Mouse (Mus musculus) MEL (cell line): Measurements from ENCODE around the gene Fzd5. TPM values are rescaled to one million over a fixed set of nuclear protein-coding genes. Genes with fewer than 3 reads are reported as not detected.

Experiments
- DNase-seq: peaks from one replicate; pipeline ENCODE4 v3.0.0; 2011; ENCODE audit warnings: low read depth, low spot score
- H3K27ac ChIP-seq: 2 replicates; pipeline ENCODE4 v1.5.1; 2012; ENCODE audit warnings: low read depth, mild to moderate bottlenecking, control low read depth, low read length, moderate library complexity; ENCODE audit not compliant: control insufficient read depth
- H3K27me3 ChIP-seq, 2 experiments: fragments of 150-350 bp in 1 of 2; sonication (generic) in 1 of 2; 2 replicates each; pipeline ENCODE4 v1.6.1; 2012; ENCODE audit warnings: low read length in 2 of 2, mild to moderate bottlenecking in 2 of 2, improper control_type of control experiment in 1 of 2, moderate library complexity in 1 of 2; ENCODE audit not compliant: insufficient read depth in 2 of 2, control insufficient read depth in 1 of 2
- H3K36me3 ChIP-seq, 2 experiments: 2 replicates each; pipeline ENCODE4 v1.6.1; 2012 to 2014; ENCODE audit warnings: low read length in 2 of 2, improper control_type of control experiment in 1 of 2, inconsistent platforms in 1 of 2, mild to moderate bottlenecking in 1 of 2; ENCODE audit not compliant: insufficient read depth in 2 of 2, control insufficient read depth in 1 of 2
- H3K4me1 ChIP-seq, 2 experiments: fragments of 150-350 bp in 1 of 2; sonication (generic) in 1 of 2; 2 replicates each; pipeline ENCODE4 v1.6.1; 2012; ENCODE audit warnings: low read length in 2 of 2, improper control_type of control experiment in 1 of 2, mild to moderate bottlenecking in 1 of 2; ENCODE audit not compliant: insufficient read depth in 2 of 2, control insufficient read depth in 1 of 2
- H3K4me3 ChIP-seq, 2 experiments: fragments of 150-350 bp in 1 of 2; sonication (generic) in 1 of 2; 2 replicates each; pipeline ENCODE4 v1.5.1; 2012; ENCODE audit warnings: low read depth in 2 of 2, low read length in 2 of 2, mild to moderate bottlenecking in 2 of 2, moderate library complexity in 2 of 2, control low read depth in 1 of 2, improper control_type of control experiment in 1 of 2; ENCODE audit not compliant: control insufficient read depth in 1 of 2, insufficient read depth in 1 of 2
- H3K79me2 ChIP-seq: 2 replicates; pipeline ENCODE4 v1.6.1; 2012; ENCODE audit warnings: mild to moderate bottlenecking, low read length, moderate library complexity; ENCODE audit not compliant: control insufficient read depth, poor library complexity, insufficient read depth
- H3K9ac ChIP-seq: 2 replicates; pipeline ENCODE4 v1.6.1; 2012; ENCODE audit warnings: low read depth, mild to moderate bottlenecking, control low read depth, low read length, moderate library complexity; ENCODE audit not compliant: control insufficient read depth, poor library complexity, severe bottlenecking
- H3K9me3 ChIP-seq: fragments of 150-350 bp; sonication (generic); replicated peaks from 2 replicates; pipeline ENCODE4 v1.6.1; 2012; ENCODE audit warnings: mild to moderate bottlenecking, low read length, improper control_type of control experiment, moderate library complexity; ENCODE audit not compliant: insufficient read depth
- BHLHE40 ChIP-seq: IDR thresholded peaks from 2 replicates; pipeline ENCODE4 v1.6.1; 2012; ENCODE audit warnings: low read depth, mild to moderate bottlenecking, inconsistent platforms, low read length, improper control_type of control experiment, borderline replicate concordance
- CHD1 ChIP-seq: IDR thresholded peaks from 2 replicates; pipeline ENCODE4 v1.6.1; 2012; ENCODE audit warnings: low read depth, mild to moderate bottlenecking, inconsistent platforms, low read length, improper control_type of control experiment
- CTCF ChIP-seq, 3 experiments: IDR thresholded peaks in 2 of 3; conservative IDR thresholded peaks in 1 of 3; 2 replicates each; pipeline ENCODE4 v1.5.1; 2011 to 2012; ENCODE audit warnings: low read length in 3 of 3, low read depth in 2 of 3, mild to moderate bottlenecking in 2 of 3, improper control_type of control experiment in 1 of 3, inconsistent platforms in 1 of 3, mixed read lengths in 1 of 3, moderate library complexity in 1 of 3; ENCODE audit not compliant: control insufficient read depth in 1 of 3, insufficient read depth in 1 of 3, poor library complexity in 1 of 3, severe bottlenecking in 1 of 3
- E2F4 ChIP-seq: IDR thresholded peaks from 2 replicates; pipeline ENCODE4 v1.6.1; 2011; ENCODE audit warnings: low read depth, low read length, improper control_type of control experiment, borderline replicate concordance
- ELF1 ChIP-seq: IDR thresholded peaks from 2 replicates; pipeline ENCODE4 v1.6.1; 2014; ENCODE audit warnings: low read depth, mild to moderate bottlenecking, inconsistent platforms, low read length, improper control_type of control experiment, moderate library complexity
- EP300 ChIP-seq, 2 experiments: IDR thresholded peaks; 2 replicates each; pipeline ENCODE4 v1.6.1; 2011; ENCODE audit warnings: improper control_type of control experiment in 2 of 2, low read length in 2 of 2, low read depth in 1 of 2, mild to moderate bottlenecking in 1 of 2
- ETS1 ChIP-seq: IDR thresholded peaks from 2 replicates; pipeline ENCODE4 v1.6.1; 2012; ENCODE audit warnings: low read depth, mild to moderate bottlenecking, inconsistent platforms, low read length, improper control_type of control experiment, moderate library complexity
- GABPA ChIP-seq: IDR thresholded peaks from 2 replicates; pipeline ENCODE4 v1.6.1; 2012; ENCODE audit warnings: low read depth, mild to moderate bottlenecking, inconsistent platforms, low read length, improper control_type of control experiment, moderate library complexity
- GATA1 ChIP-seq: IDR thresholded peaks from 2 replicates; pipeline ENCODE4 v1.6.1; 2011; ENCODE audit warnings: low read depth, low read length, improper control_type of control experiment
- HCFC1 ChIP-seq: IDR thresholded peaks from 2 replicates; pipeline ENCODE4 v1.6.1; 2012; ENCODE audit warnings: low read depth, mild to moderate bottlenecking, inconsistent platforms, low read length, improper control_type of control experiment, moderate library complexity
- JUND ChIP-seq: IDR thresholded peaks from 2 replicates; pipeline ENCODE4 v1.6.1; 2011; ENCODE audit warnings: low read depth, mild to moderate bottlenecking, improper control_type of control experiment, low read length
- KAT2A ChIP-seq: conservative IDR thresholded peaks from 2 replicates; pipeline ENCODE4 v1.6.1; 2012; ENCODE audit warnings: low read depth, low read length, improper control_type of control experiment, inconsistent platforms
- MAFK ChIP-seq: IDR thresholded peaks from 2 replicates; pipeline ENCODE4 v1.6.1; 2011; ENCODE audit warnings: low read depth, mild to moderate bottlenecking, low read length, improper control_type of control experiment, borderline replicate concordance
- MAX ChIP-seq: IDR thresholded peaks from 2 replicates; pipeline ENCODE4 v1.6.1; 2011; ENCODE audit warnings: low read length, improper control_type of control experiment
- MAZ ChIP-seq: IDR thresholded peaks from 2 replicates; pipeline ENCODE4 v1.6.1; 2012; ENCODE audit warnings: low read depth, mild to moderate bottlenecking, inconsistent platforms, low read length, improper control_type of control experiment
- MEF2A ChIP-seq: IDR thresholded peaks from 2 replicates; pipeline ENCODE4 v1.6.1; 2014; ENCODE audit warnings: low read depth, mild to moderate bottlenecking, inconsistent platforms, low read length, improper control_type of control experiment; ENCODE audit not compliant: poor library complexity, insufficient replicate concordance, severe bottlenecking; ENCODE audit errors: extremely low read depth
- MXI1 ChIP-seq: IDR thresholded peaks from 2 replicates; pipeline ENCODE4 v1.6.1; 2011; ENCODE audit warnings: mild to moderate bottlenecking, low read depth, low read length, improper control_type of control experiment
- MYB ChIP-seq: IDR thresholded peaks from 2 replicates; pipeline ENCODE4 v1.6.1; 2011; ENCODE audit warnings: mild to moderate bottlenecking, low read depth, low read length, improper control_type of control experiment
- MYC ChIP-seq: IDR thresholded peaks from 2 replicates; pipeline ENCODE4 v1.6.1; 2011; ENCODE audit warnings: low read depth, mild to moderate bottlenecking, low read length, improper control_type of control experiment, moderate library complexity
- NELFE ChIP-seq: IDR thresholded peaks from 2 replicates; pipeline ENCODE4 v1.6.1; 2011; ENCODE audit warnings: low read depth, low read length, improper control_type of control experiment
- NRF1 ChIP-seq: IDR thresholded peaks from 2 replicates; pipeline ENCODE4 v1.6.1; 2014; ENCODE audit warnings: low read depth, mild to moderate bottlenecking, inconsistent platforms, low read length, improper control_type of control experiment, moderate library complexity; ENCODE audit not compliant: poor library complexity, insufficient read depth, severe bottlenecking
- POLR2AphosphoS2 ChIP-seq: IDR thresholded peaks from 2 replicates; pipeline ENCODE4 v1.6.1; 2011; ENCODE audit warnings: low read length, improper control_type of control experiment
- POLR2AphosphoS5 ChIP-seq: IDR thresholded peaks from 2 replicates; pipeline ENCODE4 v1.6.1; 2012; ENCODE audit warnings: low read depth, borderline replicate concordance, mild to moderate bottlenecking, inconsistent platforms, low read length, moderate library complexity, mixed read lengths
- RAD21 ChIP-seq: IDR thresholded peaks from 2 replicates; pipeline ENCODE4 v1.6.1; 2011; ENCODE audit warnings: mild to moderate bottlenecking, low read depth, low read length, improper control_type of control experiment
- RCOR1 ChIP-seq: IDR thresholded peaks from 2 replicates; pipeline ENCODE4 v1.6.1; 2012; ENCODE audit warnings: low read depth, mild to moderate bottlenecking, inconsistent platforms, low read length, improper control_type of control experiment
- SIN3A ChIP-seq: IDR thresholded peaks from 2 replicates; pipeline ENCODE4 v1.6.1; 2012; ENCODE audit warnings: low read length, improper control_type of control experiment, inconsistent platforms
- SMC3 ChIP-seq: IDR thresholded peaks from 2 replicates; pipeline ENCODE4 v1.6.1; 2011; ENCODE audit warnings: low read depth, low read length, improper control_type of control experiment
- TAL1 ChIP-seq: IDR thresholded peaks from 2 replicates; pipeline ENCODE4 v1.6.1; 2012; ENCODE audit warnings: mild to moderate bottlenecking, inconsistent platforms, low read length, moderate library complexity, mixed read lengths
- TBP ChIP-seq: IDR thresholded peaks from 2 replicates; pipeline ENCODE4 v1.8.0; 2011; ENCODE audit warnings: low read depth, low read length, improper control_type of control experiment
- TCF12 ChIP-seq: IDR thresholded peaks from 2 replicates; pipeline ENCODE4 v1.6.1; 2014; ENCODE audit warnings: low read depth, mild to moderate bottlenecking, inconsistent platforms, low read length, improper control_type of control experiment, moderate library complexity
- UBTF ChIP-seq: IDR thresholded peaks from 2 replicates; pipeline ENCODE4 v1.6.1; 2012; ENCODE audit warnings: low read depth, mild to moderate bottlenecking, inconsistent platforms, low read length, improper control_type of control experiment, moderate library complexity, borderline replicate concordance; ENCODE audit not compliant: insufficient read depth
- USF1 ChIP-seq: IDR thresholded peaks from 2 replicates; pipeline ENCODE4 v1.6.1; 2014; ENCODE audit warnings: low read depth, mild to moderate bottlenecking, inconsistent platforms, low read length, improper control_type of control experiment, moderate library complexity
- USF2 ChIP-seq, 2 experiments: IDR thresholded peaks; 2 replicates each; pipeline ENCODE4 v1.6.1; 2011 to 2012; ENCODE audit warnings: improper control_type of control experiment in 2 of 2, low read length in 2 of 2, borderline replicate concordance in 1 of 2, inconsistent platforms in 1 of 2, low read depth in 1 of 2, mild to moderate bottlenecking in 1 of 2; ENCODE audit not compliant: insufficient read depth in 1 of 2
- ZC3H11A ChIP-seq: IDR thresholded peaks from 2 replicates; pipeline ENCODE4 v1.6.1; 2012; ENCODE audit warnings: low read depth, mild to moderate bottlenecking, inconsistent platforms, low read length, improper control_type of control experiment
- ZMIZ1 ChIP-seq: IDR thresholded peaks from 2 replicates; pipeline ENCODE4 v1.6.1; 2012; ENCODE audit warnings: low read depth, mild to moderate bottlenecking, inconsistent platforms, low read length, improper control_type of control experiment, moderate library complexity
- ZNF384 ChIP-seq: IDR thresholded peaks from 2 replicates; pipeline ENCODE4 v1.6.1; 2012; ENCODE audit warnings: low read depth, mild to moderate bottlenecking, inconsistent platforms, low read length, improper control_type of control experiment
- polyA plus RNA-seq, 2 experiments: library from polyadenylated mRNA; stranded (reverse) in 1 of 2; unstranded in 1 of 2; fragments of >175 nt in 1 of 2; fragments of >200 nt in 1 of 2; gene quantifications; 2 replicates each; pipeline versions ENCODE4 v1.2.1 to v1.2.4; 2012; ENCODE audit warnings: low replicate concordance in 2 of 2, low read depth in 1 of 2; ENCODE audit not compliant: insufficient read length in 2 of 2, insufficient read depth in 1 of 2, missing spikeins in 1 of 2
- total RNA-seq: library from RNA; depleted of rRNA; stranded (reverse); fragments of 300-350 nt; gene quantifications from 2 replicates; pipeline ENCODE4 v1.2.3, GENCODE M21; 2012

The Fzd5 gene
- total and polyA plus RNA-seq, 3 experiments, result 1.4 to 2.9 TPM; not detected in 1

GRCm38 (mm10) chr1:64681499-64681898 is 56.1 kb downstream of the Fzd5 start:
- peak; percentile 53 for DNase-seq
- H3K4me1 ChIP-seq, result peaks cover 16 to 24% of the 10 kb centered on the region in 2 experiments
- no peaks in the 10 kb centered on the region for H3K27me3 ChIP-seq
- H3K36me3 ChIP-seq, result peaks cover 0 to 43% of the 10 kb centered on the region in 2 experiments; a peak in 2 of 4 replicates
- no peak overlapping the region for H3K9ac ChIP-seq
- H3K4me3 ChIP-seq, result no peak overlapping the region
- TF ChIP-seq E2F4 (no peak), ZC3H11A (no peak), KAT2A (no peak), BHLHE40 (no peak), EP300 (IDR thresholded peaks at IDR 0.05; ENCODE audit: low read depth in 1 of 2, low read length in 2 of 2) (peak; percentile 82 to 90), MYB (peak; percentile 74), HCFC1 (no peak), MAX (no peak), RCOR1 (peak; percentile 60; the same call in 1 of the 2 replicates), ZMIZ1 (no peak), TBP (0 out of 2 replicates have a peak, but pooled peaks have one; percentile 12), SIN3A (peak; percentile 65; the same call in 1 of the 2 replicates), MEF2A (no peak), UBTF (no peak), CTCF (IDR thresholded peaks at IDR 0.05 in 2 of 3, conservative IDR thresholded peaks at IDR 0.05 in 1 of 3; ENCODE audit: control insufficient read depth in 1 of 3, insufficient read depth in 1 of 3, low read depth in 2 of 3, low read length in 3 of 3, poor library complexity in 1 of 3, severe bottlenecking in 1 of 3) (no peak), GATA1 (peak; percentile 79), SMC3 (no peak), NELFE (no peak), CHD1 (no peak), MYC (no peak), MAZ (no peak), USF2 (IDR thresholded peaks at IDR 0.05; ENCODE audit: borderline replicate concordance in 1 of 2, insufficient read depth in 1 of 2, low read depth in 1 of 2, low read length in 2 of 2) (no peak), TCF12 (peak; percentile 76), MAFK (no peak), RAD21 (no peak), ZNF384 (peak; percentile 58), TAL1 (no peak), ELF1 (no peak), POLR2AphosphoS2 (no peak), ETS1 (peak; percentile 55; the same call in 1 of the 2 replicates), MXI1 (peak; percentile 60; the same call in 1 of the 2 replicates), POLR2AphosphoS5 (no peak), JUND (no peak), USF1 (no peak), NRF1 (no peak), GABPA (no peak)
- H3K27ac ChIP-seq, result peak overlapping the region; percentile 29
- no peaks in the 10 kb centered on the region for H3K9me3 ChIP-seq
- no peaks in the 10 kb centered on the region for H3K79me2 ChIP-seq
